Mouse (Mus musculus): Measurements from ENCODE around the gene Fam107b. TPM values are rescaled to one million over a fixed set of nuclear protein-coding genes. Genes with fewer than 3 reads are reported as not detected.

Fam107b gene
- polyA plus RNA-seq, 1 experiment from 2014 or later: 21.8 TPM

DNA sequence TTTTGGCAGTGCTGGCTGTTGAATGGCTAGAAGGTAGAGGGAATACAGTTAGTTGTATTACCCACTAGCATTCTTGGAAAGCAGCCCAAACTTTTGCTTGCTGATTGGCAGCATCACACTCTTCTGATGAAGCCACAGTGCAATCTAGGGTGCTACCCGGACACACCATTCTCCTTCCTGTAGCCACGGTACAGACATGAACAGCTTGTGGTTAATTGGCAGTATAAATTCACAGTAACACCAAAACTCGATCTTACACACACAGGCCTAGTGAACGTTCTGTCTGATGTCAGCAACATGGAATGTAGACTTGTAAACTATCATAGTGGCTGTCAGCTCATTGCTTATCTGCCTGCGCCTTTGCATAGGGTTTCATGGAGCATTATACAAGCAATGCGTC lies 193.8 kb downstream of the Fam107b start:
- Histone ChIP-seq H3K27ac (ENCODE audit: low read depth, low read length) (no peak overlapping the region), H3K27me3 (replicated peaks; ENCODE audit: control insufficient read depth, insufficient read depth, low read length) (no peaks in the 10 kb centered on the region), H3K4me3 (ENCODE audit: low read depth, low read length) (no peak overlapping the region), H3K4me1 (replicated peaks; ENCODE audit: control insufficient read depth, insufficient read depth, low read length) (no peaks in the 10 kb centered on the region), H3K9ac (ENCODE audit: low read depth, low read length) (no peak overlapping the region), H3K4me2 (replicated peaks; ENCODE audit: low read depth) (no peak overlapping the region), H3K9me3 (ENCODE audit: control insufficient read depth) (no peaks in the 10 kb centered on the region), H3K36me3 (ENCODE audit: control insufficient read depth, insufficient read depth) (no peaks in the 10 kb centered on the region)
- TF ChIP-seq CTCF (IDR thresholded peaks at IDR 0.05; ENCODE audit: low read depth): no peak
- WGBS: 43% methylated on average over 6 of the region's 6 CpGs
- ATAC-seq: no peak

DNA sequence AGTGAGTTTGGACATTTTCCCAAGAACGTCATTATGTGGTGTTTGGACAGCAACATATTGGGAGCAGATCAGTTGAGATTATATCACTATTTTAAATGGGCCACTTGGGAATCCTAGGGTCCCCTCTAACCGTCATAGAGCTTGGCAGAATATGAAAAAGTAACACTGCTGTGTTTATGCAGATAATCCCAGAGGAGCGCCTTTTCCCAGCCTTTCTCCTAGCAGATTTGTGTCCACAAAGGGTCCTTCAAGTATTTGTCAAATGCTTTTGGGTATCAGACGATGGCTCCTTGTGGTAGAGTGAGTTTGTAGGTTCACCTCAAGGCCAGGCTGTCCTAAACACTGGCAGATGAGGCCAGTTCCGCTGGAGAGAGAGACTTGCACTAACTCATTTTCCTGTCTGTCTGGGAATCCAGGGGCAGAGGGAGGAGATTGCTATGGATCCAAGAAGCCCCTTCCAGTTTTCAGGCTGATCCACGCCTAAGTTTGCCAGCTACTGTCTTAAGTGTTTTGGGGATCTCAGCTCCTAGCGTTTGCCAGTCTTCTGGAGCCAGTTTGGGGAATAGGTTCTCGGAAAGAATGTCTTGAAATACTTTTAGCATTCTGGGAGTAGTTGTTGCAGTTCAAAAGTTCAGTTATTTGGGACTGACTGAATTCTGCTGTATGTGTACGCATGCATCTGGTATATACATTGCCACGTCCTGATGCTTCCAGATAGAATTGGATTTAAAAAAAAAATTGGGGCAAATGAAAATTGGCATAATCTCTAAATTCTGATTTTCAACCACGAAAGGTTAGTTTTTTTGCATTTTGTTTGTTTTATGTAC lies 195.9 kb downstream of the Fam107b start:
- WGBS: 59% methylated on average over 11 of the region's 11 CpGs
- H3K9me3 ChIP-seq (ENCODE audit: control insufficient read depth): no peaks in the 10 kb centered on the region
- ATAC-seq: no peak
- no peaks in the 10 kb centered on the region for H3K27me3 ChIP-seq (replicated peaks; ENCODE audit: control insufficient read depth, insufficient read depth, low read length)
- no peak for TF ChIP-seq CTCF (IDR thresholded peaks at IDR 0.05; ENCODE audit: low read depth)
- H3K9ac ChIP-seq (ENCODE audit: low read depth, low read length): no peak overlapping the region
- H3K36me3 ChIP-seq (ENCODE audit: control insufficient read depth, insufficient read depth): no peaks in the 10 kb centered on the region
- H3K4me1 ChIP-seq (replicated peaks; ENCODE audit: control insufficient read depth, insufficient read depth, low read length): no peaks in the 10 kb centered on the region
- H3K27ac ChIP-seq (ENCODE audit: low read depth, low read length): no peak overlapping the region
- no peak overlapping the region for H3K4me2 ChIP-seq (replicated peaks; ENCODE audit: low read depth)
- H3K4me3 ChIP-seq (ENCODE audit: low read depth, low read length): no peak overlapping the region

DNA sequence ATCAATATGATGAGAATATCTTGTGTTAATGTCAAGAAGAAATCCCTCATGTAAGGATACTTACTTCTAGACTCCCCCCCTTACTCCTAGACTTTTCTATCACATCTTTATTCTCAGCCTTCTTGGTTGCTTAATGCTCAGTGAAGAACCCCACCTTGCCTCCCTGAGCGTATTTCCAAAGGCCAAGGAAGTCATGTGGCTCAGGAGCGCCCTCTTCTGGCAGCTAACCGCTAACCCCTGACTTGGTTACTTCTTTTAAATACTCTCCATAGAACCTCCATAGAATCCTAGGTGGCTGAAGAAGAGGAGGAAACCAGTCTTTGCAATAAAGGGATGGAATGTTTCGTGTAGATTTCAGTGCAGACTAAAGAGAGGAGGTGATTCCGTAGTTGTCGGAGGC lies 199.0 kb downstream of the Fam107b start:
- peak; percentile 96 for TF ChIP-seq CTCF (IDR thresholded peaks at IDR 0.05; ENCODE audit: low read depth)
- H3K9me3 ChIP-seq (ENCODE audit: control insufficient read depth): no peaks in the 10 kb centered on the region
- H3K27ac ChIP-seq (ENCODE audit: low read depth, low read length): no peak overlapping the region
- ATAC-seq: peak; percentile 52; the same call in 1 of the 2 replicates
- no peaks in the 10 kb centered on the region for H3K4me1 ChIP-seq (replicated peaks; ENCODE audit: control insufficient read depth, insufficient read depth, low read length)
- WGBS: 30% methylated on average over 6 of the region's 6 CpGs
- H3K27me3 ChIP-seq (replicated peaks; ENCODE audit: control insufficient read depth, insufficient read depth, low read length): no peaks in the 10 kb centered on the region
- H3K4me2 ChIP-seq (replicated peaks; ENCODE audit: low read depth): no peak overlapping the region
- H3K4me3 ChIP-seq (ENCODE audit: low read depth, low read length): no peak overlapping the region
- H3K36me3 ChIP-seq (ENCODE audit: control insufficient read depth, insufficient read depth): 0 out of 2 replicates have a peak, but pooled peaks cover 6% of the 10 kb centered on the region
- H3K9ac ChIP-seq (ENCODE audit: low read depth, low read length): no peak overlapping the region

DNA sequence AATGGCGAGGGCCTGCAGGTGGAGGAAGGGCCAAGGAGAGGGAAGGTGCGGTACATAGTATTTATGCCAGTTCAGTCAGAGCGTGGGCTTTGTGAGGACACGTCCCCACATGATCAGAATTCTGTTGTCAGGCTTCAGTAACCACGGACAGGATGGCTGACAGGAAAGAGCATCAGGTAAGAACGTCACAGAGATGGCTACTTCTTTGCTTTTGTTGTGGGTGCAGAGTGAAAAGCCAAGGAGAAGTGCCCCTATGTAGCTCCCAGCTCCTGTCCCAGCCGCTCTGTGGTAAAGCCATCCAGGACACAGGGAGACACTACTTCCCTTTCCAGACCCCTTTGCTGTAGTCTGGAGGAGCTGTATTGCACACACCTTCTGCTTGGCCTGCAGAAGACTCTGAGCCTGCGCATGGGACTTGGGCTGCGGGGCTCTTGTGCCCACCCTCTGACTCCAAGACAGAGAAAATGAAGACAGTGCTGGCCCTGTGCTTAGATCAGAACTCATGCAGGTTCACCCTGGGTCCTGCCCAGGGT lies 199.6 kb downstream of the Fam107b start:
- no peak for TF ChIP-seq CTCF (IDR thresholded peaks at IDR 0.05; ENCODE audit: low read depth)
- no peak overlapping the region for H3K27ac ChIP-seq (ENCODE audit: low read depth, low read length)
- no peaks in the 10 kb centered on the region for H3K27me3 ChIP-seq (replicated peaks; ENCODE audit: control insufficient read depth, insufficient read depth, low read length)
- WGBS: 73% methylated on average over 9 of the region's 9 CpGs
- no peaks in the 10 kb centered on the region for H3K4me1 ChIP-seq (replicated peaks; ENCODE audit: control insufficient read depth, insufficient read depth, low read length)
- no peaks in the 10 kb centered on the region for H3K9me3 ChIP-seq (ENCODE audit: control insufficient read depth)
- H3K9ac ChIP-seq (ENCODE audit: low read depth, low read length): no peak overlapping the region
- ATAC-seq: peak; percentile 9; the same call in 1 of the 2 replicates
- H3K36me3 ChIP-seq (ENCODE audit: control insufficient read depth, insufficient read depth): 0 out of 2 replicates have a peak, but pooled peaks cover 6% of the 10 kb centered on the region
- H3K4me2 ChIP-seq (replicated peaks; ENCODE audit: low read depth): no peak overlapping the region
- H3K4me3 ChIP-seq (ENCODE audit: low read depth, low read length): no peak overlapping the region

DNA sequence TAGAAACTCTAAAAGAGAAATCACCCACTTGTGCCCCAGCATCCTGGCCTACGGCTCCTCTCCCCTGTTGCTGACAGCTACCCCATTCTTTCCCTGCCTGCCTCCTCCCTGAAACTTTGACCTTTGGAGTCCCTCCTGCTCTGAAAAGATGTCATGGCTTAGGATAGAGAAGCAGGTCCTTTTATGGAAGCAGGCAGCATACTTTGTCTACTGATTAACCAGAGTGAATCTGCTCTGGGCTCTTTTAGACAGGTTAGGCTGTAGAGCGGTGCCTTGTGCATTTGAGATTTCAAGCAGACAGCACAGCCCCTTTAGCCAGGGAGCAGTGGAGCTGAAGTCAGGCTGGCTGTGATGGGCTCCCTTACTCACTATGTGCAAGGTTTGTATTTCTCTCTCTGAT lies 200.1 kb downstream of the Fam107b start:
- H3K27me3 ChIP-seq (replicated peaks; ENCODE audit: control insufficient read depth, insufficient read depth, low read length): no peaks in the 10 kb centered on the region
- H3K9ac ChIP-seq (ENCODE audit: low read depth, low read length): no peak overlapping the region
- H3K27ac ChIP-seq (ENCODE audit: low read depth, low read length): no peak overlapping the region
- 0 out of 2 replicates have a peak, but pooled peaks cover 6% of the 10 kb centered on the region for H3K36me3 ChIP-seq (ENCODE audit: control insufficient read depth, insufficient read depth)
- no peak for TF ChIP-seq CTCF (IDR thresholded peaks at IDR 0.05; ENCODE audit: low read depth)
- WGBS: 38% methylated on average over 2 of the region's 2 CpGs
- 0 out of 2 replicates have a peak overlapping the region, but pooled peaks have one; percentile 32 for H3K4me2 ChIP-seq (replicated peaks; ENCODE audit: low read depth)
- no peaks in the 10 kb centered on the region for H3K9me3 ChIP-seq (ENCODE audit: control insufficient read depth)
- ATAC-seq: peak; percentile 88
- H3K4me1 ChIP-seq (replicated peaks; ENCODE audit: control insufficient read depth, insufficient read depth, low read length): no peaks in the 10 kb centered on the region
- no peak overlapping the region for H3K4me3 ChIP-seq (ENCODE audit: low read depth, low read length)

DNA sequence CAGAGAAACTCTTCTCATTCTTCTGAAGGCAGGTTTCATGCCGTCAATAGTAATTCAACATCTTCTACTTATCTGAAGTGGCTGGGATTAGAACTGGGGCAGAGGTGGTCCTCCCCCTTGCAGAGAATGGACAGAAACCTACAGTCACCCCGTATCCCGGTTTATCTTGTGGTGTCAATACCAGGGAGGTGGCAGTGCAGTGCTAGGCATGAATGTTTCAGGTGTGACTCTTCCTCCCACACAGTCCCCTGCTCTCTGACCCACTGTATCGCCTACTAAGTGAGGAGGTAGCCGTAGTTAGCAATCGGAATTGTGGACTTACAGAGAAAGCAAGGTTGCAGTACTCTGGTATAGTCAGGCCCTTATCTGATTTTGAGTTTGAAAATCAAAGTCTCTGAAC lies 201.2 kb downstream of the Fam107b start:
- no peak for TF ChIP-seq CTCF (IDR thresholded peaks at IDR 0.05; ENCODE audit: low read depth)
- Histone ChIP-seq H3K9me3 (ENCODE audit: control insufficient read depth) (no peaks in the 10 kb centered on the region), H3K4me2 (replicated peaks; ENCODE audit: low read depth) (no peak overlapping the region), H3K4me1 (replicated peaks; ENCODE audit: control insufficient read depth, insufficient read depth, low read length) (no peaks in the 10 kb centered on the region), H3K36me3 (ENCODE audit: control insufficient read depth, insufficient read depth) (0 out of 2 replicates have a peak, but pooled peaks cover 6% of the 10 kb centered on the region), H3K27ac (ENCODE audit: low read depth, low read length) (no peak overlapping the region), H3K27me3 (replicated peaks; ENCODE audit: control insufficient read depth, insufficient read depth, low read length) (no peaks in the 10 kb centered on the region), H3K4me3 (ENCODE audit: low read depth, low read length) (no peak overlapping the region), H3K9ac (ENCODE audit: low read depth, low read length) (no peak overlapping the region)
- WGBS: 73% methylated on average over 6 of the region's 6 CpGs
- ATAC-seq: no peak
